Mouse (Mus musculus) spleen, adult 2 months (tissue): ENCODE measurements around the gene Ddx47.

ENCODE experiments used
- CTCF ChIP-seq: fragments of 200-500 bp; IDR thresholded peaks from 2 replicates; pipeline ENCODE4 v1.5.1; 2011; ENCODE audit warnings: mild to moderate bottlenecking, inconsistent platforms; ENCODE audit not compliant: insufficient read depth, insufficient read length, insufficient replicate concordance; ENCODE audit errors: extremely low read depth
- POLR2A ChIP-seq: fragments of 200-500 bp; IDR thresholded peaks from 2 replicates; pipeline ENCODE4 v1.6.1; 2011; ENCODE audit warnings: low read depth, low read length, inconsistent platforms

DNA sequence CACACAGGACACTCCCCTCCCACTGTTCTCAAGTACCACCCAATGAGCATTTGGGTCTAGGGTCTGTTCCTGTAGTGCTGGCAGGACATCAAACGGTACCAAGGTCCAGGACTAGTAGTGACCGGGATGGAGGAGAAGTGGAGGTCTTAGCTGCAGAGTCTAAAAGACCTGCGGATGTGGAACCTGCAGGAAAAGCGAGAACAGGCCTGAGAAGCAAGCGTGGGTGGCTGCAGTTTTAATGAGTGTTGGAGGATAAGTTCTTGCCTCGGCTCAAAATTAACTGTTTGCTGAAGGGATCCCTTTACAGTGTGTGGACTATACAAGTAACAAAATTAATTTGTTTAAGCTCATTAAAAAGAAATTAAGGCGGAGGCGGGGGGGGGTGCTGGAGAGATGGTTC, 16.4 kb upstream of the Ddx47 start:
- TF ChIP-seq CTCF (no peak), POLR2A (no peak)
